Mouse (Mus musculus) small intestine, adult 2 months (tissue): ENCODE data around the gene Cmtm7.

Experiments used
- CTCF ChIP-seq: fragments of 200-500 bp; IDR thresholded peaks from 2 replicates; pipeline ENCODE4 v1.5.1; 2012; ENCODE audit warnings: low read depth, mild to moderate bottlenecking, control low read depth, inconsistent platforms, low read length, moderate library complexity, mixed read lengths; ENCODE audit not compliant: insufficient replicate concordance, insufficient read length; ENCODE audit errors: extremely low read depth
- POLR2A ChIP-seq: fragments of 200-500 bp; IDR thresholded peaks from 2 replicates; pipeline ENCODE4 v1.6.1; 2012; ENCODE audit warnings: low read depth, mild to moderate bottlenecking, control low read depth, inconsistent platforms, low read length, moderate library complexity

- TF ChIP-seq CTCF, result no peak
- TF ChIP-seq POLR2A, result 0 out of 2 replicates have a peak, but pooled peaks have one; percentile 12
These were observed at the start of gene Cmtm7 for GRCm38 (mm10) chr9:114781526-114782212.
